Mouse (Mus musculus): Measurements from ENCODE around the gene Mkrn2.

GRCm38 (mm10) chr6:115620942-115621341 is 19.2 kb downstream of the Mkrn2 start:
- no peak for TF ChIP-seq POLR2A (IDR thresholded peaks at IDR 0.05; ENCODE audit: low read depth, low read length)
- no peak for TF ChIP-seq CTCF (IDR thresholded peaks at IDR 0.05; ENCODE audit: extremely low read depth, insufficient read depth, insufficient read length, insufficient replicate concordance)

All from spleen, adult 2 months (tissue).